Mouse (Mus musculus) T-helper 1 cell (primary cell): ENCODE results near the gene Mei1.
"Not testable (repeated sequence)": the region's sequence is repeated elsewhere in the genome, so short reads cannot be mapped to it uniquely, and the experiment has no call there.

Experiments used
- in situ Hi-C: fragments of 300-600 bp; cut with MboI, MseI; formaldehyde crosslinking; loops from one replicate; pipeline ENCODE4 v1.15.1; 2025; ENCODE audit warnings: high pct_unique_total_duplicates

Mei1 gene

DNA sequence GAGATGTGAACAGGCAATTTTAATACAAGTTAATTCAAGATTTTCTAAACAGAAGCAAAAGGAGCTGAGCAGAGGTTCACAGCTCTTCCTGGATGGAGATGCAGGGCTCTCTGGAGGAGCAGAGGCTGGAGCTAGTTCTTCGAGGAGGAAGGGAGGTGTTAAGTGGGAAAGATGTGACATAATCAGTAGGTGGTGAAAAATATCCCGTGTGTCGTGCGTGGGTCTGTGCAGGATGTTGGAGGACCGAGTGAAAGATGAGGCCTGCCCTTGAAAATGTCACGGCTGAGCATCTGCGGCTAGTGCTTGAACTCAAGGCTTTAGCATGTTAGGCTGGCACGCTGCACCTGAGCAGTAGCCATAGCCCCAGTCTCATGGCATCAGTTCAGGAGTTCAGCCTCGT, 15.8 kb downstream of the Mei1 start:
- in situ Hi-C loops, result no loop called here

DNA sequence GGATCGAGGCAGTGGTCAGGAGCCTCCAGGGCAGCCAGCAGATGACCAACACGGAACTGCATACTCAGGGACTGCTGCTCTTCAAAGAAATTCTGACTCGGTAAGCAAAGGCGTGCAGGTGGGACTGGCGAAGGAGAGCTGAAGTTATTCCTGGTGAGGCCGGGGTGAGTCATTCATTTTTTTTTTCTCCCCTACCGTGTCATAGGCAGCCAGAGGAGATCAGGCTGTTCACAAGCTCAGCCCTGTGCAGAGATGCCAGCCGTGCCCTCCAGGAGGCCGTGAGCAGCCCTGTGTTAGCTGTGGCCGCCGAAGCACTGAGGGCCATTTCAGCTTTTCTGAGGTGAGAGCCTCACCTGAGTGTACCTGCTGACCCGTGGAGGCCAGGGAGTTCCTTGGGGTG, 16.3 kb downstream of the Mei1 start:
- in situ Hi-C loops, result no loop called here

DNA sequence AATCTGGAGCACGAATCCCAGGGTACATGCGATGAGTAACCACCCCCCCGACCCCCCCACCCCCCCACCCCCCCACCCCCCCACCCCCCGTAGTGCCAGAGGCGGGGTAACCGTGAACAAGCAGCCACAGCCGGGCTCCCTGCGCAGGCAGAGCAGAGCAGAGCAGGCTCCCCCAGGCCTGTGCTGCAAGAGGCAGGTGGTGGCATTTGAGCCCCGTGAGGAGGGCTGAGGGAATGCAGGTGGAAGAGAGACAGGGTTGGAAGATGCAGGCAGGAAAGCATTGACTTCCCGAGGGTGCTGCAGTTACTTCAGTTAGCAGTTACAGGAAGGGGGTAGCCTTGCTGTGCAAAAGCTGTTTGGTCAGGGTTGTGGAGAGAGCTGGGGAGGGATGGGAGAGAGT, 17.5 kb downstream of the Mei1 start:
- in situ Hi-C loops, result no loop called here

DNA sequence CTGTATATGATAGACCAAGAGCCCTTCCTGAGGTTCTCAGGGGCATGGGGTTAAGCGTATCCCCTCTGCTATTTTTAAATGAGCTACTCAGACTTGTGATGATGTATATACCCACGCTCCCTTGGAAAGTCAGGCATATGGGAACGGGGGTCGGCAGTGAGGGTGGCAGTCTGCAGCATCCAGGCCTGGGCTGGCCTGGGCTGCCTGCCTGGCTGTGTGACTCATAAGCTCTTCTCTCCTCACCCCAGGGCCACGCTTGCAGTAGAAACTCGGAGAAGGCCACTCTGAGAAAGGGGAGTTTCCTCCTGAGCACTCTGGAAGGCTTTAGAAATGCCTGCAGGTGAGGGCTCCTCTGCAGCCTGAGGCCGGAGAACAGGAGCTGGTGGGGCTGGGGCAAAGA, 21.3 kb downstream of the Mei1 start:
- in situ Hi-C loops, result no loop called here

DNA sequence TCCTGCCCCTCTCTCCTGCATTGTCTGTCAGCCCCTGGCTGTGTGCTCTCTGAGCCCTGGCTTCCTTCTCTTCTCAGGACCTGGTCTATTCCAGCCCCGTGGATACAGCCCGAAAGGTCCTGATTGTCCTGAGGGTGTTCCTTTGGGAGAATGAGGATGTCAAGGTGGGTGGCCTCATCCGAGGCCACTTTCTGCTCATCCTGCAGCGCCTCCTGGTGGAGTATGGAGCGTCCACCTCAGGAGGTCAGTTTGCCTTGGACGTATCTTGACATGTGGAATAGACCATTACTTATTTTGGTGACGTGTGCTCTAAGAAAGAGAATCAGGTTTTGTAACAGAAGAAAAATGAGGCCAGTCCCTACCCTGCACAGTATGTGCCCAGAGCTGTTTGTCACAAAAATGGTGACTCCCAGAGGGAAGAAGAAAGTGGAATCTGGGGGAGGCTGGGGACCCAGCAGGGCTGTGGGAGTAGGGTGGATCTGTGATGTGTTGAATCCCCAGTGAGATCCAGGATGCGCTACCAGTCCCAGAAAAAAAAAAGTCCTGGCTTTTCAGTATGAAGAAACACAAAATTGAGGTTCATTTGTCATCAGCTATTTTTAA, 37.3 kb downstream of the Mei1 start:
- in situ Hi-C loops, result no loop called here

GRCm38 (mm10) chr15:82120544-82120943, 50.7 kb downstream of the Mei1 start:
- in situ Hi-C loops, result no loop called here

- in situ Hi-C loops, result not testable (repeated sequence)
Observed at GRCm38 (mm10) chr15:82126690-82127089, 56.9 kb downstream of the Mei1 start.

DNA sequence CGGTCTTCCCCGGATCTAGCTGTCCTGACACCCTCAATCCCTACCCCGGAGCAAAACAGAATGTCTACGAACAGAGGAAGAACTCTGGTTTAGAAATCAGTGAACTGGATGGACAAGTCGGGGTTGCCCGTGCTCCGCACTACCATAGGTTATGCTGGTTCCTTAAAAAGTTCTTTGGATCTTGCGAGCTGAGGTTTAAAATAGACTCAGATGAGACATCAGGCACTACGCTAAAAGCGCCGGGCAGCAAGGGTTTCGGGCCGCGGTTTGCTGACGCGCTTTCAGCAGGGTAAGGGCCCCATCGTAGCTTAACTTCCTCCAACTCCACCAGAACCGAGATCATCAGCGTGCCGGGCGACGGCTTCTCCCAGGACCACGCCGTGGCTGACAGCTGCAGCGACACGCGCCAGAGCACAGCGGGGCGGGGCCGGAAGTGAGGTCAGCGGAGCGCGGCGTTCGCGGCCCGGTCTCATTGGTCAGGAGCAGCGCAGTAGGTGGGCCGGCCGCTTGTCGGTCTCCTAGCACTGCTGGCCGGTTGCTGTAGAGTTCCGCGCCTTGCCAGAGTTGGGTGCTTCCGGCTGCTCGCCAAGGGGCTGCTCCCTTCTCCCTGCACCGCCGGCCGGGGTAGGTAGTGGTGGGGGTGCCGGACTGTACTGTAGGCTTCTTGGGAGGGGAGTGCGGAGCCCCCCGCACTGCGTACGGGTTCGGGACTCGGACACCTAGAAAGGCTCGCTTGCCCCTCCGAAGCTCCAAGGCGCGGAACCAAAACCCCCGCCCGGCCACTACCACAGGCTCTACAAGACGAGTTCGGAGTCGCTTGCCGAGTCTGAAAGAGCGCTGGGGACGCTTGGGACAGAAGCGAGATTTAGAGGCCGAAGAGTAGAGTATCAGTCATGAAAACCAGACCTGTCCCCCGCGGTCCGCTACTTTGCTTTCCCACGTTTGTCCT, 57.9 kb downstream of the Mei1 start, which contains the start of gene Ccdc134:
Gene Ccdc134, plus strand, starts transcription at position 497 of the 949 bp plus-strand sequence.
- in situ Hi-C loops, result no loop called here

DNA sequence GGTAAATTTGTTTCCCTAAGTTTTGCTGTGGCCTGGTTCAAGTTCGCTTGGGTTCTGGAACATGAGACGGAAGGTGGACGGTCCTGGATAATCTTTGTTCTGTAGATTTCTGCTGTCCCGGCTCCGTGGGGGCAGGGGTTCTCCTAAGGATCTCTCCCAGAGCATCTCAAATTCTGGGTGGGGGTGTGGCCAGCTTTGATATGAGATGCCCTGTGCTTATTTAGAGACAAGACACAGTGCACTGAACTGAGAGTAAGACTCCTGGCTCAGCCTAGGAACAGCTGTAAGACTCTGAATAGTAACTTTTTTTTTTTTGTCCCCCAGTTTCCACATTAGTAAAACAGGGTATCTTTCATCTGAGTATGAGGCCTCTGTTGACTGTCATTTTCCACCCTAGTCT, 58.6 kb downstream of the Mei1 start:
- in situ Hi-C loops, result no loop called here

- in situ Hi-C loops, result no loop called here
Observed at GRCm38 (mm10) chr15:82130599-82130998, 60.8 kb downstream of the Mei1 start.

DNA sequence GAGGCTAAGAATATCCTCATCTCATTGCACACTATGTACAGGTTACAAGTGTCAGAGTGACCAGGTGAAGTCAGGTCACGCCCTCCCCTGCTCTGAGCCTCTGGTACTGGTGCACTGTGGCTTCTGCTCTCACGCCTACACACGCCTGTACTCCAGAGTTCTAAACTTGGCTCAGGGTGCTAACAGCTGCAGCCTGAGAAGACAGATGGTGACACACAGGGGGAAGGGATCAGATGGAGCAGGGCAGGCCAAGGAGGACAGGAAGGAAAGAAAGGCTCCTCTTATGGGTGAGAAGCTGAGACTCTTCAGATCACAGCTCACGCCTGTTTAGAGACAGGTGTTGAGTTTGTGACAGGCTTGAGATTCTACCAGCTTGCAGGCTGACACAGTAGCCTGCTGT, 65.6 kb downstream of the Mei1 start:
- in situ Hi-C loops, result no loop called here

GRCm38 (mm10) chr15:82138565-82138964, 68.8 kb downstream of the Mei1 start:
- in situ Hi-C loops, result no loop called here

DNA sequence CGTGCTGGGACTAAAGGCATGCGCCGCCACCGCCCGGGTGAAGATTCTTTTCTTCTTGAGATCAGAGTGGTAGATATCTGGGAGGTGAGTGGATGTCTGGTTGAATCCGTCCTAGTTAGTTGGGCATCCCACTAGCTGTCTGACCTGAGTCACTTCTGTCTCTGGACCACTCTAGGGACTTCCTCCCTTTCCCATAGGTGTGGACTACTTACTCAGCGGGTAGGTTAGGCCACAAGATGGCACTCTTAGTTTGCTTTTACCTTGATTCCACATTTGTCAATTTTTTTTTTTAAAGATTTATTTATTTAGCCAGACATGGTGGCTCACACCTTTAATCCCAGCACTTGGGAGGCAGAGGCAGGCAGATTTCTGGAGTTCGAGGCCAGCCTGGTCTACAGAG, 69.4 kb downstream of the Mei1 start:
- in situ Hi-C loops, result no loop called here

DNA sequence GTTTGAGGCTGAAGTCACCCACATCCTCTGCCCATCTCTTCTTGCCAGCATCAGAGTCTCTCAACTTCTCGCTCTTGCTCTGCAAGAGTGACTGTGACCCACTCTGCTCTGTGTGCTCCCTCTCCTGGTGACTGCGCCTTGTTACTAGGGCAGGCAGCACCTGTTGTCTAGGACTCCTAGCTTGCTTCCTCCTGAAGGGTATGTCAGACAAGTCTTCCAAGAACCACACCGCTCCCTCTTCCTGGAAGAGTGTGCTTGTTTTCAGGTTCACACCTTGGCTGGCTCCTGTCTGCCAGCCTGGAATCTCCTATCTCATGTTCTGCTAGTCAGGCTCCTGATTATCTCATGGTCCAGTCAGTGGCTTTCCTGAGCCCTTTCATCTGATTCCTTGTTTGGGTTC, 70.6 kb downstream of the Mei1 start:
- in situ Hi-C loops, result loop anchor here (5.0 to 10.0 kb wide), 2 partner anchors 92 to 764 kb away; no protein-coding TSS in a partner anchor

GRCm38 (mm10) chr15:82144157-82144556, 74.4 kb downstream of the Mei1 start:
- in situ Hi-C loops, result loop anchor here (5.0 to 10.0 kb wide), 2 partner anchors 88 to 761 kb away; no protein-coding TSS in a partner anchor

DNA sequence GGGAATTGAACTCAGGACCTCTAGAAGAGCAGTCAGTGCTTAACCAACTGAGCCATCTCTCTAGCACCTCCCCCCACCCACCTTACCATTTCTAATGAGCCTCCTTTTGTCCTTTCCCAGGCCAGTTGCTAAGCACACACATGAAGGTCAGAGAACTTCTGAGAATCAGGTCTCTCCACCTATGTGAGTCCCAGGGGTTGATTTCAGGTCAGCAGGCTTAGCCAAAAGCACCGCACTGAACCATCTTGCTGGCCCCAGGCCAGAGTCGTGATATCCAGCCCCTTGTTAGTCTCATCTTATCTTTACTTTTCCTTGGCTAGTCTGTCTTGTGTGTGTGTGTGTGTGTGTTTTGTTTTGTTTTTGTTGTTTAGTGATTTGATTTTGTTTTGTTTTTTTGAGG, 75.6 kb downstream of the Mei1 start:
- in situ Hi-C loops, result loop anchor here (10.0 kb wide), 1 partner anchor 759 kb away; no protein-coding TSS in a partner anchor

- in situ Hi-C loops, result loop anchor here (10.0 kb wide), 1 partner anchor 759 kb away; no protein-coding TSS in a partner anchor
Observed at GRCm38 (mm10) chr15:82145851-82146769, 76.3 kb downstream of the Mei1 start.

- in situ Hi-C loops, result loop anchor here (10.0 kb wide), 1 partner anchor 758 kb away; no protein-coding TSS in a partner anchor
Observed at GRCm38 (mm10) chr15:82146770-82147610, 77.2 kb downstream of the Mei1 start, which contains the start of gene Srebf2. Gene Srebf2 (plus strand): TSS chr15:82147181.

DNA sequence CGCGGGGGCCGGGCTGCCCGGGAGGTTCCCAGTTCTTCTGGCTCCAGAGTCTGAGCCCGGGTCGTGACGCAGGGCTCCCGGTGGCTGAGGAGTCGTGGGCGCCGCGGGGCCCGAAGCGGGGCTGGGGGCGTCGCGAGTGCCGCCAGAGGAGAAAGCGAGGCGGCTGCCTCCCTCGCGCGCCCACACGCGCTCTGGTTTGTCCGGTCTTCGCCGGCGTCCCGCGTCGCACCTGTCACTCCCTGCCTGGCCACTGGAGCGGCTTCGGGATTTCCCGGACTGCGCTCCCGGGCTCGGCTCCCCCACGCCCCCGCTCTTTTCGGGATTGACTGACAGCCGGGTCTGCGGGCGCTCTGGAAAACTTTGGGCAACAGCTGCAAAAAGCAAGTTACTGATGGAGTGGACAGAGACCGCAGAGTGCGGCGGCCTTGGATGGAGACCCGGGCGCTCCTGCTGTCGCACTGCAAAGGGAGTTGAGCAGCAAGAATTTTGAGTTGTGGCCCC, 77.9 kb downstream of the Mei1 start:
- in situ Hi-C loops, result loop anchor here (10.0 kb wide), 1 partner anchor 757 kb away; no protein-coding TSS in a partner anchor

GRCm38 (mm10) chr15:82148510-82148911, 78.7 kb downstream of the Mei1 start:
- in situ Hi-C loops, result loop anchor here (10.0 kb wide), 1 partner anchor 756 kb away; no protein-coding TSS in a partner anchor
